In the genomic region with DNA sequence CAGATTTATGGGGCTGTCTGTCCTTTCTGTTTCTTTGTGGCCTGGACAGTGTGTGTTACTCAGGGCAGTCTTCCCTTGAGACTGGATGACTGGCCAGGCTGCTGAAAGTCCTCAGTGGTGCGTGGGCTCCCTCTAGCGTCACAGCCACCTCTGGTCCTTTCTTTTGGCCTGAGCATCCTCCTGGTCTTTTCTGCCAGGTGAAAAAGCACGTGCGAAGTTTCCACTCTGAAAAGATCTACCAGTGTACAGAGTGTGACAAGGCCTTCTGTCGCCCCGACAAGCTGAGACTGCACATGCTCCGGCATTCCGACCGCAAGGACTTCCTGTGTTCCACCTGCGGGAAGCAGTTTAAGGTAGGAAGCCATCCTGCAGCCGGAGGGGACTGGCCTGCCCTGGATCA, we compare ENCODE assay signal across 8 mouse cellular contexts. TPM values are rescaled to one million over a fixed set of nuclear protein-coding genes. Genes with fewer than 3 reads are reported as not detected.
DNase-seq lines count a peak whose midpoint lies in the region; ATAC-seq and TF ChIP-seq lines count a peak whose summit lies in the region.
"Had no signal": no experiment of that assay in that cellular context is flagged by ENCODE, and none has a peak within 500 bp of the region (broad histone marks: within the 10 kb centered on the region; RNA-seq: fewer than 3 reads in every experiment).

No protein-coding gene starts in this region.

- intact Hi-C loops in gastrocnemius, adult 2 months (cut with DNase I): loop anchor here (1.0 kb wide), 1 partner anchor 198 kb away; no protein-coding TSS in a partner anchor
- intact Hi-C loops in left cerebral cortex, postnatal 10 days (cut with DNase I): loop anchor here (2.0 to 5.0 kb wide), 3 partner anchors 177 to 262 kb away; no protein-coding TSS in a partner anchor

- WGBS in intestine, embryonic 15.5 days: 65% methylated on average over 11 of the region's 11 CpGs
- WGBS in midbrain, embryonic 14.5 days: 68% methylated on average over 11 of the region's 11 CpGs
- WGBS in small intestine, adult 2 months: 66% methylated on average over 11 of the region's 11 CpGs

- H3K9me3 ChIP-seq in intestine, embryonic 15.5 days: no peaks in the 10 kb centered on the region
- no peaks in the 10 kb centered on the region for H3K9me3 ChIP-seq in midbrain, embryonic 14.5 days (ENCODE audit: control insufficient read depth, low read length)

- peak; percentile 54 for ATAC-seq in activated CD4-positive, CD25-positive, alpha-beta regulatory T cell, adult 4 months
- peak; percentile 65; the same call in 1 of the 2 replicates for ATAC-seq in intestine, embryonic 15.5 days
- no peak; the same call in 1 of the 2 replicates for ATAC-seq in midbrain, embryonic 14.5 days (ENCODE audit: low FRiP score, low TSS enrichment)

- H3K4me2 ChIP-seq in intestine, embryonic 15.5 days (replicated peaks): no peak overlapping the region
- H3K4me2 ChIP-seq in midbrain, embryonic 14.5 days (ENCODE audit: low read length): no peak overlapping the region

- H3K36me3 ChIP-seq in intestine, embryonic 15.5 days: 0 out of 2 replicates have a peak, but pooled peaks cover 6% of the 10 kb centered on the region
- H3K36me3 ChIP-seq in midbrain, embryonic 14.5 days (ENCODE audit: control insufficient read depth, insufficient read depth, low read length): peaks cover 32% of the 10 kb centered on the region
- peaks cover 13% of the 10 kb centered on the region for H3K36me3 ChIP-seq in small intestine, adult 2 months (ENCODE audit: control insufficient read depth, insufficient read depth, low read length)

- H3K9ac ChIP-seq in intestine, embryonic 15.5 days: no peak overlapping the region
- no peak overlapping the region for H3K9ac ChIP-seq in midbrain, embryonic 14.5 days (replicated peaks; ENCODE audit: low read length)

- TF ChIP-seq CTCF in gastrocnemius, adult 2 months (IDR thresholded peaks at IDR 0.05): peak; percentile 97
- TF ChIP-seq CTCF in small intestine, adult 2 months (IDR thresholded peaks at IDR 0.05; ENCODE audit: extremely low read depth, insufficient read length, insufficient replicate concordance, low read depth, low read length): peak; percentile 93

- H3K4me3 ChIP-seq in gastrocnemius, adult 2 months: no peak overlapping the region
- H3K4me3 ChIP-seq in intestine, embryonic 15.5 days (replicated peaks): no peak overlapping the region
- H3K4me3 ChIP-seq in midbrain, embryonic 14.5 days (replicated peaks; ENCODE audit: low read depth, low read length): no peak overlapping the region
- H3K4me3 ChIP-seq in small intestine, adult 2 months (ENCODE audit: low read depth, low read length): no peak overlapping the region
- H3K4me3 ChIP-seq: myocyte had no signal

- H3K27me3 ChIP-seq in intestine, embryonic 15.5 days (replicated peaks): no peaks in the 10 kb centered on the region
- no peaks in the 10 kb centered on the region for H3K27me3 ChIP-seq in midbrain, embryonic 14.5 days (ENCODE audit: control insufficient read depth, insufficient read depth, low read length)
- H3K27me3 ChIP-seq in small intestine, adult 2 months (ENCODE audit: control insufficient read depth, insufficient read depth, low read length): no peaks in the 10 kb centered on the region

- peak; percentile 93 to 95 for DNase-seq in cerebellum, postnatal 14 days
- peak; percentile 80 for DNase-seq in gastrocnemius, adult 2 months
- peak; percentile 43 to 77 for DNase-seq in left cerebral cortex, postnatal 10 days (ENCODE audit: extremely low spot score in 1 of 2, low spot score in 2 of 2)
- DNase-seq in midbrain, embryonic 14.5 days: peak; percentile 89

- H3K4me1 ChIP-seq in intestine, embryonic 15.5 days (replicated peaks): no peaks in the 10 kb centered on the region
- peaks cover 3% of the 10 kb centered on the region for H3K4me1 ChIP-seq in midbrain, embryonic 14.5 days (ENCODE audit: control insufficient read depth, insufficient read depth, low read length)
- H3K4me1 ChIP-seq in small intestine, adult 2 months (ENCODE audit: control insufficient read depth, insufficient read depth, insufficient read length, low read length): no peaks in the 10 kb centered on the region

- H3K27ac ChIP-seq in gastrocnemius, adult 2 months: no peak overlapping the region
- H3K27ac ChIP-seq in intestine, embryonic 15.5 days: no peak overlapping the region
- H3K27ac ChIP-seq in midbrain, embryonic 14.5 days (replicated peaks; ENCODE audit: low read depth, low read length): no peak overlapping the region
- H3K27ac ChIP-seq in small intestine, adult 2 months (ENCODE audit: insufficient read depth, low read depth, low read length): no peak overlapping the region

- TF ChIP-seq POLR2A in small intestine, adult 2 months (IDR thresholded peaks at IDR 0.05; ENCODE audit: low read depth, low read length): no peak

RNA-seq across cellular contexts. Expression of a gene that starts 37.1 kb away (rescaled TPM):
- polyA plus RNA-seq in activated CD4-positive, CD25-positive, alpha-beta regulatory T cell, adult 4 months (2017; shearing (Covaris generic)): 10 to 100 TPM; 26.8 to 32.0 TPM
- total RNA-seq in gastrocnemius, adult 2 months (2021): 10 to 100 TPM; 10.4 to 11.2 TPM
- polyA plus RNA-seq in intestine, embryonic 15.5 days (2015; fragmentation: Nextera tagmentation; extraction: Ambion mirVana): 17.3 and 18.2 TPM in 2 replicates
- 10 to 100 TPM; 32.3 to 35.3 TPM for total RNA-seq in left cerebral cortex, postnatal 10 days (2021)
- 35.5 and 41.8 TPM in 2 replicates for polyA plus RNA-seq in midbrain, embryonic 14.5 days (2014; fragmentation: Nextera tagmentation; extraction: Ambion mirVana)
- 8.0 and 11.1 TPM in 2 replicates for polyA plus RNA-seq in small intestine, adult 2 months (2012; rRNA removed)
